Comparison of ENCODE assay signal across 8 mouse cellular contexts in the genomic region with DNA sequence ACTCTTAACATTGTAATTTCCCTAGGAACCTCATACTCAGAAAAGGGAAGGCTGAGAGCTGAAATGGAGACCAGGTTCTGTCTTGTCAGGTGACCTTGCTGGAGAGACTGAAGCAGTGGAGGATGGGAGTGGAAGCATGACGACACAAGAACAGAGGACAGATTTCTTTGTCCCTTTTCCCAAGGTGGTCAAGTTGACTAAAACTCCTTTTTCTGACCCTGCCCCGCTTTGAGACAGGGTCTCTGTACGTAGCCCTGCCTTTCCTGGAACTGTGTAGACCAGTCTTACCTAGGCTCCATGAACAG.
A peak's percentile ranks its signal among the peaks of the same experiment; 100 is the strongest.
DNase-seq lines count a peak whose midpoint lies in the region; ATAC-seq and TF ChIP-seq lines count a peak whose summit lies in the region.
"Had no signal": no experiment of that assay in that cellular context is flagged by ENCODE, and none has a peak within 500 bp of the region (broad histone marks: within the 10 kb centered on the region; RNA-seq: fewer than 3 reads in every experiment).

No protein-coding gene starts in this region.

- no peaks in the 10 kb centered on the region for H3K9me3 ChIP-seq in embryonic facial prominence, embryonic 12.5 days
- no peaks in the 10 kb centered on the region for H3K9me3 ChIP-seq in hindbrain, embryonic 11.5 days (ENCODE audit: control insufficient read depth, low read length)
- H3K9me3 ChIP-seq in neural tube, embryonic 12.5 days: no peaks in the 10 kb centered on the region
- H3K9me3 ChIP-seq: liver, embryonic 15.5 days had no signal

- no peak for ATAC-seq in embryonic facial prominence, embryonic 12.5 days (ENCODE audit: insufficient number of reproducible peaks, insufficient read depth, low FRiP score, low TSS enrichment)
- no peak for ATAC-seq in hindbrain, embryonic 11.5 days (ENCODE audit: low FRiP score)
- peak; percentile 21; the same call in 1 of the 2 replicates for ATAC-seq in neural tube, embryonic 12.5 days (ENCODE audit: low FRiP score, low read depth)

- intact Hi-C loops in left cerebral cortex, adult 2 months (cut with DNase I): loop anchor here (2.0 kb wide), 1 partner anchor 168 kb away; a partner anchor contains a TSS
- intact Hi-C loops in left cerebral cortex, postnatal 25 days (cut with DNase I): no loop called here
- intact Hi-C loops in left cerebral cortex, postnatal 10 days (cut with DNase I): loop anchor here (5.0 kb wide), 1 partner anchor 79 kb away; a partner anchor contains a TSS

- no peaks in the 10 kb centered on the region for H3K4me1 ChIP-seq in embryonic facial prominence, embryonic 12.5 days
- no peaks in the 10 kb centered on the region for H3K4me1 ChIP-seq in hindbrain, embryonic 11.5 days (replicated peaks; ENCODE audit: control insufficient read depth, insufficient read depth, low read length)
- no peaks in the 10 kb centered on the region for H3K4me1 ChIP-seq in neural tube, embryonic 12.5 days

- no peak overlapping the region; the same call in 1 of the 2 replicates for H3K4me3 ChIP-seq in left cerebral cortex, adult 2 months
- no peak overlapping the region for H3K4me3 ChIP-seq in embryonic facial prominence, embryonic 12.5 days
- H3K4me3 ChIP-seq in hindbrain, embryonic 11.5 days (ENCODE audit: low read depth, low read length): no peak overlapping the region
- H3K4me3 ChIP-seq in neural tube, embryonic 12.5 days: no peak overlapping the region

- no peaks in the 10 kb centered on the region for H3K27me3 ChIP-seq in embryonic facial prominence, embryonic 12.5 days
- H3K27me3 ChIP-seq in hindbrain, embryonic 11.5 days (ENCODE audit: control insufficient read depth, insufficient read depth, low read length): no peaks in the 10 kb centered on the region
- H3K27me3 ChIP-seq in neural tube, embryonic 12.5 days (replicated peaks): no peaks in the 10 kb centered on the region
- H3K27me3 ChIP-seq: liver, embryonic 15.5 days had no signal

- DNase-seq in left cerebral cortex, adult 2 months (ENCODE audit: extremely low spot score in 1 of 2, low spot score in 2 of 2): no peak
- no peak for DNase-seq in left cerebral cortex, adult 9 months (ENCODE audit: low spot score in 2 of 2)
- no peak for DNase-seq in hindbrain, embryonic 11.5 days (ENCODE audit: low spot score)
- DNase-seq in left cerebral cortex, postnatal 25 days (ENCODE audit: low spot score in 2 of 2): no peak
- DNase-seq in left cerebral cortex, postnatal 10 days (ENCODE audit: extremely low spot score in 1 of 2, low spot score in 2 of 2): no peak

- peak overlapping the region; percentile 84; the same call in 1 of the 2 replicates for H3K27ac ChIP-seq in left cerebral cortex, adult 2 months
- H3K27ac ChIP-seq in embryonic facial prominence, embryonic 12.5 days: peak overlapping the region; percentile 86
- H3K27ac ChIP-seq in hindbrain, embryonic 11.5 days (ENCODE audit: low read depth, low read length): peak overlapping the region; percentile 82
- peak overlapping the region; percentile 80; the same call in 1 of the 2 replicates for H3K27ac ChIP-seq in neural tube, embryonic 12.5 days
- H3K27ac ChIP-seq: liver, embryonic 15.5 days had no signal

- no peak overlapping the region for H3K9ac ChIP-seq in embryonic facial prominence, embryonic 12.5 days
- H3K9ac ChIP-seq in hindbrain, embryonic 11.5 days (ENCODE audit: low read depth, low read length): no peak overlapping the region
- H3K9ac ChIP-seq in neural tube, embryonic 12.5 days: no peak overlapping the region
- H3K9ac ChIP-seq: liver, embryonic 15.5 days had no signal

- WGBS in embryonic facial prominence, embryonic 12.5 days: 64% methylated on average over 3 of the region's 3 CpGs
- WGBS in hindbrain, embryonic 11.5 days: 67% methylated on average over 3 of the region's 3 CpGs
- 73% methylated on average over 3 of the region's 3 CpGs for WGBS in neural tube, embryonic 12.5 days

- TF ChIP-seq CTCF in left cerebral cortex, adult 2 months (IDR thresholded peaks at IDR 0.05): no peak

- no peak overlapping the region for H3K4me2 ChIP-seq in embryonic facial prominence, embryonic 12.5 days (replicated peaks)
- no peak overlapping the region for H3K4me2 ChIP-seq in hindbrain, embryonic 11.5 days (replicated peaks; ENCODE audit: low read depth, low read length)
- H3K4me2 ChIP-seq in neural tube, embryonic 12.5 days (replicated peaks): peak overlapping the region; percentile 49

- H3K36me3 ChIP-seq in embryonic facial prominence, embryonic 12.5 days: no peaks in the 10 kb centered on the region
- H3K36me3 ChIP-seq in hindbrain, embryonic 11.5 days (ENCODE audit: control insufficient read depth, insufficient read depth, low read length): no peaks in the 10 kb centered on the region
- H3K36me3 ChIP-seq in neural tube, embryonic 12.5 days: no peaks in the 10 kb centered on the region
- H3K36me3 ChIP-seq: liver, embryonic 15.5 days had no signal
